Mouse (Mus musculus) liver, embryonic 11.5 days (tissue): ENCODE results near the gene Mrm1. TPM values are rescaled to one million over a fixed set of nuclear protein-coding genes. Genes with fewer than 3 reads are reported as not detected.

Experiments used
- ATAC-seq: fragments of 200-750 bp; cut with Nextera tagmentation; replicated peaks from 2 replicates; pipeline ENCODE4 v1.8.0; 2017; ENCODE audit warnings: moderate number of reproducible peaks, mild to moderate bottlenecking, moderate TSS enrichment, moderate library complexity; ENCODE audit not compliant: low FRiP score
- DNase-seq: peaks from one replicate; pipeline ENCODE4 v3.0.0-alpha.2; 2017; ENCODE audit warnings: low spot score
- H3K27ac ChIP-seq: fragments of 300-500 bp; sonication (generic); 2 replicates; pipeline ENCODE4 v1.5.1; 2014; ENCODE audit warnings: mild to moderate bottlenecking, low read depth, low read length, control low read depth
- H3K27me3 ChIP-seq: fragments of 300-500 bp; sonication (generic); replicated peaks from 2 replicates; pipeline ENCODE4 v1.6.1; 2014; ENCODE audit warnings: low read length, mixed read lengths; ENCODE audit not compliant: control insufficient read depth, insufficient read depth
- H3K36me3 ChIP-seq: fragments of 300-500 bp; sonication (generic); 2 replicates; pipeline ENCODE4 v1.6.1; 2014; ENCODE audit warnings: mild to moderate bottlenecking, low read length, moderate library complexity, mixed read lengths; ENCODE audit not compliant: control insufficient read depth, insufficient read depth
- H3K4me1 ChIP-seq: fragments of 300-500 bp; sonication (generic); replicated peaks from 2 replicates; pipeline ENCODE4 v1.6.1; 2014; ENCODE audit warnings: low read length, mixed read lengths; ENCODE audit not compliant: control insufficient read depth, insufficient read depth
- H3K4me2 ChIP-seq: fragments of 300-500 bp; sonication (generic); 2 replicates; pipeline ENCODE4 v1.6.1; 2014; ENCODE audit warnings: mild to moderate bottlenecking, control low read depth, moderate library complexity
- H3K4me3 ChIP-seq: fragments of 300-500 bp; sonication (generic); 2 replicates; pipeline ENCODE4 v1.5.1; 2014; ENCODE audit warnings: low read depth, low read length, control low read depth
- H3K9ac ChIP-seq: fragments of 300-500 bp; sonication (generic); 2 replicates; pipeline ENCODE4 v1.6.1; 2014; ENCODE audit warnings: low read depth, low read length, control low read depth
- H3K9me3 ChIP-seq: fragments of 300-500 bp; sonication (generic); 2 replicates; pipeline ENCODE4 v1.6.1; 2016; ENCODE audit warnings: low read length, inconsistent platforms, mixed read lengths; ENCODE audit not compliant: control insufficient read depth
- WGBS: fragments of 180-500 bp; shearing (Covaris S2); extraction: QIAGEN DNeasy Blood & Tissue Kit; methylation state at CpG from one replicate; pipeline ENCODE4 v1.1.7; 2014; 5-methylcytosine and 5-hydroxymethylcytosine counted together
- polyA plus RNA-seq: library from polyadenylated mRNA; unstranded; fragments of >200 nt; fragmentation: Nextera tagmentation; extraction: Ambion mirVana; gene quantifications from 2 replicates; pipeline ENCODE4 v1.2.1, GENCODE M21; 2014

Gene Mrm1
- polyA plus RNA-seq, 1 experiment from 2014 or later: 20.5 TPM

GRCm38 (mm10) chr11:84821131-84821770 lies 1.9 kb upstream of the Mrm1 start:
- Histone ChIP-seq H3K27me3 (no peaks in the 10 kb centered on the region), H3K36me3 (peaks cover 16% of the 10 kb centered on the region), H3K9ac (peak overlapping the region; percentile 88), H3K9me3 (no peaks in the 10 kb centered on the region), H3K4me3 (peak overlapping the region; percentile 67), H3K27ac (peak overlapping the region; percentile 95), H3K4me1 (peaks cover 48% of the 10 kb centered on the region), H3K4me2 (peak overlapping the region; percentile 88)
- WGBS: 89% methylated on average over 9 of the region's 9 CpGs
- ATAC-seq (no peak), DNase-seq (no peak)

GRCm38 (mm10) chr11:84818085-84818960 lies 992 bp downstream of the Mrm1 start:
- Histone ChIP-seq H3K4me2 (peak overlapping the region; percentile 88), H3K4me3 (peak overlapping the region; percentile 67), H3K9ac (peak overlapping the region; percentile 88), H3K9me3 (no peaks in the 10 kb centered on the region), H3K27ac (peak overlapping the region; percentile 95), H3K27me3 (no peaks in the 10 kb centered on the region), H3K36me3 (peaks cover 16% of the 10 kb centered on the region; the same call in 1 of the 2 replicates), H3K4me1 (peaks cover 27% of the 10 kb centered on the region)
- under 1% methylated on average over 39 of the region's 39 CpGs for WGBS
- DNase-seq: peak; percentile 74
- peak; percentile 70 for ATAC-seq

- peaks cover 12% of the 10 kb centered on the region; the same call in 1 of the 2 replicates for H3K36me3 ChIP-seq
Measured at GRCm38 (mm10) chr11:84817362-84817761, 2.0 kb downstream of the Mrm1 start.

GRCm38 (mm10) chr11:84813724-84814510 lies 5.4 kb downstream of the Mrm1 start:
- H3K4me3 ChIP-seq: no peak overlapping the region
- peak; percentile 80 for DNase-seq
- no peak overlapping the region for H3K4me2 ChIP-seq
- H3K36me3 ChIP-seq: peaks cover 2% of the 10 kb centered on the region; the same call in 1 of the 2 replicates
- no peak overlapping the region for H3K27ac ChIP-seq
- no peak for ATAC-seq
- 53% methylated on average over 13 of the region's 13 CpGs for WGBS
- H3K4me1 ChIP-seq: no peaks in the 10 kb centered on the region
- no peaks in the 10 kb centered on the region for H3K27me3 ChIP-seq
- H3K9me3 ChIP-seq: no peaks in the 10 kb centered on the region
- H3K9ac ChIP-seq: no peak overlapping the region

More at GRCm38 (mm10) chr11:84817362-84817761, 2.0 kb downstream of the Mrm1 start:
- Histone ChIP-seq H3K9ac (no peak overlapping the region), H3K9me3 (no peaks in the 10 kb centered on the region), H3K27me3 (no peaks in the 10 kb centered on the region), H3K4me3 (no peak overlapping the region), H3K4me1 (peaks cover 18% of the 10 kb centered on the region), H3K27ac (no peak overlapping the region), H3K4me2 (no peak overlapping the region)
- WGBS: 77% methylated on average over 6 of the region's 6 CpGs
- ATAC-seq: no peak
- DNase-seq: no peak

GRCm38 (mm10) chr11:84804373-84804772 lies 14.9 kb downstream of the Mrm1 start:
- no peak for ATAC-seq
- no peak overlapping the region for H3K27ac ChIP-seq
- 85% methylated on average over 4 of the region's 4 CpGs for WGBS
- H3K4me1 ChIP-seq: no peaks in the 10 kb centered on the region
- no peaks in the 10 kb centered on the region for H3K9me3 ChIP-seq
- no peak overlapping the region for H3K4me3 ChIP-seq
- no peaks in the 10 kb centered on the region for H3K36me3 ChIP-seq
- H3K27me3 ChIP-seq: peaks cover 3% of the 10 kb centered on the region
- DNase-seq: no peak
- H3K4me2 ChIP-seq: no peak overlapping the region
- H3K9ac ChIP-seq: no peak overlapping the region

GRCm38 (mm10) chr11:84797627-84798353 lies 21.5 kb downstream of the Mrm1 start:
- Histone ChIP-seq H3K9me3 (no peaks in the 10 kb centered on the region), H3K9ac (no peak overlapping the region), H3K4me3 (no peak overlapping the region), H3K27me3 (peaks cover 3% of the 10 kb centered on the region), H3K27ac (no peak overlapping the region), H3K4me1 (no peaks in the 10 kb centered on the region), H3K4me2 (no peak overlapping the region), H3K36me3 (no peaks in the 10 kb centered on the region)
- 18% methylated on average over 21 of the region's 21 CpGs for WGBS
- ATAC-seq (no peak), DNase-seq (peak; percentile 70)

GRCm38 (mm10) chr11:84797026-84797425 lies 22.3 kb downstream of the Mrm1 start:
- 50% methylated on average over 10 of the region's 10 CpGs for WGBS
- no peak overlapping the region for H3K9ac ChIP-seq

More at GRCm38 (mm10) chr11:84797026-84797425, 22.3 kb downstream of the Mrm1 start:
- Histone ChIP-seq H3K27me3 (peaks cover 3% of the 10 kb centered on the region), H3K9me3 (no peaks in the 10 kb centered on the region), H3K4me2 (no peak overlapping the region), H3K4me3 (no peak overlapping the region), H3K4me1 (no peaks in the 10 kb centered on the region), H3K27ac (no peak overlapping the region), H3K36me3 (no peaks in the 10 kb centered on the region)
- ATAC-seq (no peak), DNase-seq (no peak)
